Mouse (Mus musculus): ENCODE results near the gene Prpsap1. TPM values are rescaled to one million over a fixed set of nuclear protein-coding genes. Genes with fewer than 3 reads are reported as not detected.

Prpsap1 gene
- total and polyA plus RNA-seq, 3 experiments, result 79.8 to 114 (median 114) TPM

DNA sequence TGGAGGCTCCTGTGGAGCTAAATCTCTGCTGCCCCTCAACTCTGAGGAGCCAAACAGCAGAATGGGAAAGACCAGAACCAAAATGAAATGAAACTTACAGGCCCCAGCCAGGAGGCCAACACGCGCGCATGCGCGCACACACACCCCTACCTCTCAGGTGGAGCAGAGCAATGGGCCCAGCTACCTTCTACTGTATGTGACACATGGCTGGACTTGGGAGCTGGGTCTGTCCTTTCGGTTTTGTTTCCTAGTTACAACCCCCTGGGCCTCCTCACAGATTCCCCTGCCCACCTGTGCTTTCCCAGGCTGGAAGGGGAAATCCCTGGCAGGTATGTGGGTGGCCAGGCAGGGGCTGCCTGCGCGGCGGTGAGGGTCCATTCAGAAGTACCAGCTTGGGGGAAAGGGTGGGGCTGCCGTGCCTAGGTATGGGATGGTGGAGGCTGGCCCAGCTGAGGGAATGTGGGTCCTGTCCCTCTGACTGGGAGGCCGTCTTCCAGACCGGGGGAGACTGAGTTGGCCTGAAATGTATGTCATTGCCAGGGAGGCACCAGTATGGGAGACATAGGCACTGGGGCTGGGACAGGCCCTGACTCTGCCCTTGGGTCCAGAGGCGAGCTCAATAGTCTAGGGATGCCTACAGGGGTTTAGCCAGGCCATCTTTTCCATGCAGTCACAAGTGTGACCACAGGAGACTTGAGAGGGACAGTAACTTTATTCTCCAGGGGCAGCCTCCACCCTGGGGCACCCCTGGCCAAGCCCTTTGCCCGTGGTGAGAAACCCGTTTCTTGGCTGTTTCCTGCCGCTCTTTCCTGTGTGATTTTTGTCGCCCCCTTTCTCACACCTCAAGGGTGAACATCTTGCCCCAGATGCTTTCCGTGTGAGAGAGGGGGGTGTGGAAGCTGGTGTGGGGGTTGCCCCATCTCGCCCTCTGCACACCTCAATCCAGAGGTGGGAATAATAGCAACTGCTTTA, 54.4 kb downstream of the Prpsap1 start (continued):
- TF ChIP-seq USF2 (conservative IDR thresholded peaks at IDR 0.05; ENCODE audit: low read depth, low read length), result peak; percentile 48

DNA sequence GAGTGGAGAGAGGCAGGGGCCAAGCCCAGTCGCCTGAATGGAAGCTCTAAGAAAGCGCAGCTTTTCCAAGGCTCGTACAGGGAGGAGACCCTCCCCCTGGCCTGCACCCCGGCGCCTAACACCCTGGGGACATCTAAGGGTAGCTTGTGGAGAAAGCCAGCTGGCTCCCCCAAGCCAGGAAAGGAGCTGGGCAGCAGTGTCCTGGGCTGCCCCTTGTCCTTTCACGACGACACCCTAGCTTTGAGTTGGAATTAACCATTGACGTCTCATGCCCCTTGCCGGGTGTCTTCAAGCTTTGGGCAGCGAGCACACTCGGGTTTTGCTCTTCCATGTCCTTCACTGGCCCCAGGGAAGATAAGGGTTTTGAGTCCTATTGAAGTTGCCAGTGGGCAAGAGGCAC, 56.5 kb downstream of the Prpsap1 start:
- Histone ChIP-seq H3K36me3 (replicated peaks in 1 of 2; ENCODE audit: control insufficient read depth in 1 of 2, insufficient read depth in 1 of 2, low read length in 1 of 2) (peaks cover 22 to 48% of the 10 kb centered on the region in 2 experiments), H3K4me2 (ENCODE audit: insufficient read depth, low read depth, poor library complexity, severe bottlenecking) (peak overlapping the region; percentile 78), H3K27me3 (replicated peaks) (no peaks in the 10 kb centered on the region), H3K9ac (ENCODE audit: insufficient read depth, low read depth) (peak overlapping the region; percentile 95), H3K27ac (ENCODE audit: insufficient read depth, low read depth) (peak overlapping the region; percentile 79), H3K9me3 (replicated peaks; ENCODE audit: low read length) (no peaks in the 10 kb centered on the region), H3K4me1 (ENCODE audit: control insufficient read depth in 1 of 2, insufficient read depth in 2 of 2) (peaks cover 37 to 67% of the 10 kb centered on the region in 2 experiments), H3K79me2 (replicated peaks; ENCODE audit: control insufficient read depth, extremely low read depth, insufficient read depth, poor library complexity, severe bottlenecking) (peaks cover 37% of the 10 kb centered on the region), H3K4me3 (replicated peaks in 1 of 3; ENCODE audit: low read depth in 2 of 3, low read length in 2 of 3, poor library complexity in 1 of 3) (peak overlapping the region; percentile 67 to 83 (median 74))
- in situ Hi-C loops (cut with MboI; ENCODE audit: low pct_ligation_motif_present, low pct_unique_long_range_greater_than_20kb, low sequenced_read_pairs) (no loop called here), dilution Hi-C loops (cut with MboI; ENCODE audit: extremely low pct_ligation_motif_present, extremely low pct_unique_long_range_greater_than_20kb, low sequenced_read_pairs) (no loop called here)
- DNase-seq (ENCODE audit: extremely low read depth), result no peak
- no peak for TF ChIP-seq RAD21 (IDR thresholded peaks at IDR 0.05; ENCODE audit: low read depth, low read length)
- TF ChIP-seq RCOR1 (conservative IDR thresholded peaks at IDR 0.05; ENCODE audit: low read depth, low read length), result peak; percentile 16; the same call in 1 of the 2 replicates

DNA sequence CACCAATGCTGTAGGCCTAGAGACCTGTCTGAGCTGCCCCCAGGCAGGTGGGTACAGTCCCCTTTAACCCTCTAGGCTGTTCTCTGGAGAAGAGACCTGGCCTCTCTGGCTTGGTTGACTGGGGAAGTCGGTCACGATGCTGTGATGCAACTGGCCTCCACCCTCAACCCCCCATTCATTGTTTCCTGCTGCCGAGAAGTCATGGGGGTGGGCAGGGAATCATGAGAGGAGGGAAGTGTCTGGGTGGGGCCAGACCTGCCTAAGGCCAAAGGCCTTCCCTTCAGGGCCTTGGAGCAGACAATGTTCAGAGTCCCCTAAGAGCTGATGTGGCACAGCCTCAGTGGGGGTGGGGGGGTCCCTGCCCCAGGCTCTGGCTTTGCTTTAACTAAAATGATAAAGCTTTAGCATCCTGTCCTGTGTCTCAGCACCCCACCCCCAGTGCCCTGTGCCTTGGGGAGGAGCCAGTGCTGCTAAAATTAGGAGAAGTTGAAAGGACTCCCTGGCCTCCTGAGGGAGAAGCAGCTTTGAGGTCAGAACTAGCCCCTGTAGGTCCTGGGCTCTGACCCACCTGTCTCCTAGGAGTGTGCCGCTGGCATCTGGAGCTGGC, 57.2 kb downstream of the Prpsap1 start:
- Histone ChIP-seq H3K27ac (ENCODE audit: insufficient read depth, low read depth) (peak overlapping the region; percentile 79), H3K4me1 (ENCODE audit: control insufficient read depth in 1 of 2, insufficient read depth in 2 of 2) (peaks cover 33 to 67% of the 10 kb centered on the region in 2 experiments), H3K36me3 (replicated peaks in 1 of 2; ENCODE audit: control insufficient read depth in 1 of 2, insufficient read depth in 1 of 2, low read length in 1 of 2) (peaks cover 22 to 46% of the 10 kb centered on the region in 2 experiments), H3K79me2 (replicated peaks; ENCODE audit: control insufficient read depth, extremely low read depth, insufficient read depth, poor library complexity, severe bottlenecking) (peaks cover 37% of the 10 kb centered on the region), H3K4me2 (ENCODE audit: insufficient read depth, low read depth, poor library complexity, severe bottlenecking) (peak overlapping the region; percentile 78), H3K9ac (ENCODE audit: insufficient read depth, low read depth) (peak overlapping the region; percentile 95), H3K4me3 (replicated peaks in 1 of 3; ENCODE audit: low read depth in 2 of 3, low read length in 2 of 3, poor library complexity in 1 of 3) (peak overlapping the region; percentile 67 to 83 (median 74)), H3K9me3 (replicated peaks; ENCODE audit: low read length) (no peaks in the 10 kb centered on the region), H3K27me3 (replicated peaks) (no peaks in the 10 kb centered on the region)
- DNase-seq (ENCODE audit: extremely low read depth), result peak; percentile 86
- in situ Hi-C loops (cut with MboI; ENCODE audit: low pct_ligation_motif_present, low pct_unique_long_range_greater_than_20kb, low sequenced_read_pairs), result no loop called here
- dilution Hi-C loops (cut with MboI; ENCODE audit: extremely low pct_ligation_motif_present, extremely low pct_unique_long_range_greater_than_20kb, low sequenced_read_pairs), result no loop called here
- TF ChIP-seq CHD1 (IDR thresholded peaks at IDR 0.05; ENCODE audit: low read depth, low read length), result 0 out of 2 replicates have a peak, but pooled peaks have one; percentile 23
- peak; percentile 85 for TF ChIP-seq ZMIZ1 (IDR thresholded peaks at IDR 0.05; ENCODE audit: low read depth, low read length)
- TF ChIP-seq MAFK (IDR thresholded peaks at IDR 0.05; ENCODE audit: insufficient replicate concordance, low read length), result no peak
- peak; percentile 55; the same call in 1 of the 2 replicates for TF ChIP-seq ELF1 (IDR thresholded peaks at IDR 0.05; ENCODE audit: low read depth, low read length)
- peak; percentile 94 for TF ChIP-seq MAZ (IDR thresholded peaks at IDR 0.05; ENCODE audit: low read depth, low read length)
- peak; percentile 79 for TF ChIP-seq BHLHE40 (IDR thresholded peaks at IDR 0.05; ENCODE audit: low read depth, low read length)
- peak; percentile 5; the same call in 1 of the 2 replicates for TF ChIP-seq SMC3 (IDR thresholded peaks at IDR 0.05; ENCODE audit: low read depth, low read length)
- TF ChIP-seq UBTF (IDR thresholded peaks at IDR 0.05; ENCODE audit: low read depth, low read length), result peak; percentile 89
- peak; percentile 77 for TF ChIP-seq CHD2 (IDR thresholded peaks at IDR 0.05; ENCODE audit: low read length)
- peak; percentile 72; the same call in 1 of the 2 replicates for TF ChIP-seq MAX (IDR thresholded peaks at IDR 0.05; ENCODE audit: low read length)
- TF ChIP-seq ZC3H11A (IDR thresholded peaks at IDR 0.05; ENCODE audit: low read depth, low read length), result no peak
- TF ChIP-seq MYC (IDR thresholded peaks at IDR 0.05; ENCODE audit: low read depth, low read length), result peak; percentile 12; the same call in 1 of the 2 replicates
- no peak for TF ChIP-seq JUND (conservative IDR thresholded peaks at IDR 0.05; ENCODE audit: low read depth, low read length)
- TF ChIP-seq SIN3A (IDR thresholded peaks at IDR 0.05; ENCODE audit: low read length), result peak; percentile 69
- TF ChIP-seq HCFC1 (IDR thresholded peaks at IDR 0.05; ENCODE audit: low read depth, low read length), result peak; percentile 46
- no peak for TF ChIP-seq GABPA (IDR thresholded peaks at IDR 0.05; ENCODE audit: insufficient replicate concordance, low read depth, low read length)
- peak; percentile 65; the same call in 1 of the 2 replicates for TF ChIP-seq MXI1 (IDR thresholded peaks at IDR 0.05; ENCODE audit: low read depth, low read length)
- peak; percentile 63 for TF ChIP-seq POLR2A (IDR thresholded peaks at IDR 0.05; ENCODE audit: low read depth, low read length)
- TF ChIP-seq ETS1 (conservative IDR thresholded peaks at IDR 0.05; ENCODE audit: low read depth, low read length), result peak; percentile 89
- peak; percentile 37; the same call in 1 of the 2 replicates for TF ChIP-seq NELFE (IDR thresholded peaks at IDR 0.05; ENCODE audit: low read depth, low read length)
- no peak for TF ChIP-seq CTCF (conservative IDR thresholded peaks at IDR 0.05 in 1 of 2, IDR thresholded peaks at IDR 0.05 in 1 of 2; ENCODE audit: low read depth in 2 of 2, low read length in 2 of 2)
- TF ChIP-seq TCF12 (IDR thresholded peaks at IDR 0.05; ENCODE audit: low read depth, low read length), result peak; percentile 54; the same call in 1 of the 2 replicates
- TF ChIP-seq MEF2A (IDR thresholded peaks at IDR 0.05; ENCODE audit: borderline replicate concordance, low read depth, low read length), result peak; percentile 83
- peak; percentile 75 for TF ChIP-seq TBP (conservative IDR thresholded peaks at IDR 0.05; ENCODE audit: low read depth, low read length)

Measured in CH12.LX (cell line).